Mouse (Mus musculus) thymus, postnatal 4 days (tissue): ENCODE results near the gene Erc2.
"Not testable (repeated sequence)": the region's sequence is repeated elsewhere in the genome, so short reads cannot be mapped to it uniquely, and the experiment has no call there.

Experiments used
- DNase-seq: peaks from one replicate; pipeline ENCODE4 v3.0.0; 2021

Erc2 gene

GRCm38 (mm10) chr14:27837601-27838105 lies 215.4 kb downstream of the Erc2 start:
- DNase-seq = no peak

DNA sequence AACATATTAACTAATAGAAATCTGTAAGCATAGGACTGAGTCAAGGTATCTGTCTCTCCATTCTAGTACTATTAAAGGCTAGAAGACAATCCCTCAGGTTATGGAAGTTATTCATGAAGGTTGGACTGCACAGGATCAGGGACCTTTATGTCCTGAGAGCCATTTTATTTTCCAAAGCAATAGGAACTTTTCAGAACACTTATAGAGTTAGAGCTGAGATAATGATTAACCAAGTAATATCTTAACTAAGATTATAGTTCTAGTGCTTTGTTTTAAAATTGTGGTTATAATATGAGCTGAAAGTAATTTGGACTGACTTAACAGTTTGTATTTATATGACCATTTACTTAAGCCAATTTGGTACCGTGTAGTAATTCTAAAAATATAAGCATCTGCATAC lies 217.9 kb downstream of the Erc2 start:
- DNase-seq = no peak

DNA sequence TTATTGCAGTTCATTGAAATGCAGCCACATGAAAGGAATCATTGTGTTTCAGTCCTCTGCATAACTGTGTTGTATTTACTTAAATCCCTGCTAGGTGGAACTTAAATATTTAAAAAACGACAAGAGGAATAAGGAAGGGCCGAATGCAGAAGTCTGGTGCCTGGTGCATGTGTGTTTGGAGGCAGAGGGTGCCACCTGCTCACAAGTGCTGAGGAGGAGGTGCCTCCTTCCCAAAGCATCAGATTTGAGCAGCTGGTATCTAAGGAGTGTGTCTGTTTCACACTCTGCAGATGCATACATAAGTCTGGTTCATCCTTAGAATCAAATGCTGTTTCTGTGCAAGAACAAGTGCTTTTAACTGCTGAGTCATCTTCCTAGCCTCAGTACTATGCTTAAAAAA lies 224.6 kb downstream of the Erc2 start:
- no peak for DNase-seq

- no peak for DNase-seq
Observed at GRCm38 (mm10) chr14:27847291-27847690, 225.1 kb downstream of the Erc2 start.

DNA sequence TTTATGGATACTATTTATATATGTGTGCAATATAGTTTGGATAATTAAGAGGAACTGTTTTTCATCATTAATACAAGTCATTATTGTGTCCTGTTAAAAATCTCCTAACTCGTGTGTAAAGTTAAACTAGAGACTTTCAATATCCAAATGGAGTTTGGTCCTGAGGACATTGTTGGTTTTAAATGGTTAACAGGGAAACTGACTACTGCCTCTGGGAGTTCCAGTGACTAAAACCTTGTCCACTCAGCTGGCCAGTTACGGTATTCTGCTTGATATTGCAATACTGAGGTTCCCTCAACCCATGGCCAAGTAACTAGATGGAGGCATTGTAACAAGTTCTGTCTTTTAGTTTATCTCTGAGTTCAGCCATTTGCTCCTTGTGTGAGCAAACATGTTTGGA lies 229.0 kb downstream of the Erc2 start:
- DNase-seq = no peak

- no peak for DNase-seq
Observed at GRCm38 (mm10) chr14:27852606-27853005, 230.4 kb downstream of the Erc2 start.

DNA sequence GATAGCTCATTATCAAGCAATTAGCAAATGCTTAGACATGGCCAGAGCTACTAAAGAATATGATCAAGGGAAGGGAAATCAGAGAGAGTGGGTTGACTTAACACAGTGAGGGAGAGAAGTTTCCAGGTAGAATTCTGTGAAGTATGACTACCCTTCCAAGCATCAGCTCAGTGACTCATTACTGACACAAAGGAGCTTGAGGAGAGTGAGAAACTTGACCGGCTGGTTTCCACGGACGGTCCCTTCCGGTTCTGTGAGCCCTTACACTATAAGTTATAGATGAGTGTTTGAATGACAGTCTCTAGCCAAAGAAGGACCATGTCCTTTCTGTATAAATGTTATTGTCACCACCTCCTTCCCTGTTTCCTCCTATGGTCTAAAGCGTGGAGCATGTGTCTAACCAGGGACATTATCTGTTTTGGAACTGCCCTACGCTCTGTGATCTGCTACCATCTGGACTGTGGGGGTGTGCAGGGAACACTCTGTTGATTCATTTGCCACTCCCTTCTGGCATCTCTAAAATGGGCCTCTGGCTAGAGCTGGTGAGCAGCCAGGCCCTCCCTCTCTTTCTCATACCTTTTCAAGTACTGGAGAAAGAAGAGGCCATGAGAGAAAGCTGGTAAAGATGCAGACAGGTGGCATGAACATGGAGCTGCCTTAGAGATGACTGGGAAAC lies 238.3 kb downstream of the Erc2 start:
- no peak for DNase-seq

GRCm38 (mm10) chr14:27862299-27862698 lies 240.1 kb downstream of the Erc2 start:
- DNase-seq = no peak

GRCm38 (mm10) chr14:27867386-27867785 lies 245.2 kb downstream of the Erc2 start:
- DNase-seq = no peak

DNA sequence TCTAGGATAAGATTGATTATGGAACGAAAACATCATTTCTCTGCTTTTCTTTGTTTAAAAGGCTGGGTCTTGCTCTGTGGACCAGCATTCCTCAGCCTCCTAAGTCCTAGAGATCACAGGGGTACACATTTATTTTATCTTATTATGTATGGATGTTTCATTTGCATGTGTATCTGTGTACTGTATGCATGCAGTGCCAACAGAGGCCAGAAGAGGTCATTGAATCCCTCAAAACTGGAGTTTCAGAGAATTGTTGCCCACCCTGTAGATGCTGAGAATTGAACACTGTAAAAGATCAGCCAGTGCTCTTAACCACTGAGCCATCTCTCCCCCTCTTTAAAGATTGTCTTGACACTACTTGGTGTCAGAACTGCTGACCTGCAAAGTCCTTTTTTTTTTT lies 251.4 kb downstream of the Erc2 start:
- DNase-seq = no peak

GRCm38 (mm10) chr14:27875991-27876411 lies 253.8 kb downstream of the Erc2 start:
- DNase-seq = no peak

GRCm38 (mm10) chr14:27881972-27882371 lies 259.7 kb downstream of the Erc2 start:
- DNase-seq = no peak

DNA sequence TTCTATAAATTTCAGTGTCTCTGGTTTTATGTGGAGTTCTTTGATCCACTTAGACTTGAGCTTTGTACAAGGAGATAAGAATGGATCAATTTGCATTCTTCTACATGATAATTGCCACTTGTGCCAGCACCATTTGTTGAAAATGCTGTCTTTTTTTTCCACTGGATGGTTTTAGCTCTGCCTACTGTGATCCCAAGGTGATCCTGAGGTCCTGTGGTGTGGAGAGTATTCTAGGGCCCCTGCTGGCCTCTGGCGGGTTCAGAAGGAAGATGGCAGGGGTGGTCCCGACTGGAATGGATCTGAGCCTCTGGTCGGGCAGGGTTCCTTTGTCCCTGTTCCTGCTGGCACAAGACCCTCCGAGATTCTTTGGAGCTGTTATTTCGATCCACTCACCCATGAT lies 264.1 kb downstream of the Erc2 start:
- not testable (repeated sequence) for DNase-seq

DNA sequence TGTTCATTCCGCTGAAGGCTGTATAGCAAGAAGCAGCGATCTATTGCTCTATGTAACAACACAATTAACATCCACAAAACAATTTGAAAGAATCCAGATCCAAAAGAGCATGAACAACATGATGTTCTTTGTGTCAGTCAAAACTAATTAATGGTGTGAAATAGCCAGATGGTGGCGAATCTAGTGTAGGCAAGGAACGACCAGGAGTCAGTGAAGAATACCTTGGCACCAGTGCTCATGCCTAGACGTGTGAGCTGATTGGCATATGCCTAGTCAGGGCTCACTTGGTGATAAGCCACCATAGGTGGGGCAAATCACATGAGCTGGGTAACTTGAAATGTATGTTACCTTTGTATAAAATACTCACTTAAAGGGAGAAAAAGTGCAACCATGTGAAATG lies 265.3 kb downstream of the Erc2 start:
- DNase-seq = no peak

- DNase-seq = no peak
Observed at GRCm38 (mm10) chr14:27889650-27890049, 267.4 kb downstream of the Erc2 start.

DNA sequence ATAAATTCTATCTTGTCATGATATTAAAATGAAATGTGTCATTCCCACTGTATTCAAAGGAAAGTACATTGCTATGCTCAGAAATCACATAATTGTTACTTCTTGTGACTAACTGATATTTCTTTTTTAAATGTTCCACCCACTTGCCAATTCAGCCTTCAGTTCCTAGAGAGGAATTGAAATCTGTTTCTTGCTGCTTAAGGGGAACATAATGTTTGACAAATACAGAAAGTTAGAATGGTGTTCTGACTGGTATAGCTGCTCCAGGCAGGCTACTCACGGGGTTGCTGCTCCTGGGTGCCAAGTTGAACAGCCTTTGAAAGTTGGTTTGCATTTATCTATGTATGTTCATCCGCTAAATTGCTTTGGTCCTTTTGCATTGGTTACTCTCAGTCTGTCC lies 270.2 kb downstream of the Erc2 start:
- no peak for DNase-seq

DNA sequence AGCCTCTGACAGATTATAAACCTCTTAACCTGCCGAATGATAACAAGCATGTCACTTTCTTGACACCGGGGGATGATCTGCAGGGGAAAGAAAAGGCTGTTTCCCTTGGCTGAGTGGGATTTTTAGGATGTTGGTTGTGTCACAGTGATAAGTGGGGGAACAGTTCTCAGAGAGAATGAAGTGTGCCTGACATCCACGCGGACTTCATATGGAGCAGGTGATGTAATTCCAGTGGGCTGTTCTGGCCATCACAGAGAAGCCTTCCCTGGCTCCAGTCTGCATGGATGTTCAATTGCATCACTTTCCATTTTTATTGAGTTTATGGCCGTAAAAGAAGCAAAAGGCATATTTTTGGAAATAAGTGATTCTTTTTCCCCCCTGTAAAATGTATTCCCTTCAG lies 279.5 kb downstream of the Erc2 start:
- DNase-seq = no peak

GRCm38 (mm10) chr14:27921656-27922373 lies 299.6 kb downstream of the Erc2 start:
- DNase-seq = no peak

DNA sequence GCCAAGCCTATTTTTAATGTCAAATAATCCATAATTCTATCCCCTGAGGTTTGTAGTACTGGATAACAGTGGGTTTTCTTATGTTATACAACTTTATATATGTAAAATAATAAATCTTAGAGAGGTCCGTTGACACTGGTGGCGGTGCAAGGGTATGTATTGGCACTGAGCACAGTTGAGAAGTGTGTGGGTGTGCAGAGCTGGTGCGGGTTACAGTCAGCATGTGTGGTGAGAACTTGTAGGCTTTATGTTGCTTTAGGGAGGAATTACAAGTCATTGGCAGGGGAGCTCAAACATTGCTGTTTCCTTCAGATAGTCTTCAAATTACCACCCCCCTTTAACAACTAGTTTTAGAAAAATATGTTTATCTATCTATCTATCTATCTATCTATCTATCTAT lies 305.1 kb downstream of the Erc2 start:
- no peak for DNase-seq

- DNase-seq = no peak
Observed at GRCm38 (mm10) chr14:27933533-27933932, 311.3 kb downstream of the Erc2 start.

- no peak for DNase-seq
Observed at GRCm38 (mm10) chr14:27935714-27936113, 313.5 kb downstream of the Erc2 start.

- no peak for DNase-seq
Observed at GRCm38 (mm10) chr14:27937922-27938321, 315.7 kb downstream of the Erc2 start.

DNA sequence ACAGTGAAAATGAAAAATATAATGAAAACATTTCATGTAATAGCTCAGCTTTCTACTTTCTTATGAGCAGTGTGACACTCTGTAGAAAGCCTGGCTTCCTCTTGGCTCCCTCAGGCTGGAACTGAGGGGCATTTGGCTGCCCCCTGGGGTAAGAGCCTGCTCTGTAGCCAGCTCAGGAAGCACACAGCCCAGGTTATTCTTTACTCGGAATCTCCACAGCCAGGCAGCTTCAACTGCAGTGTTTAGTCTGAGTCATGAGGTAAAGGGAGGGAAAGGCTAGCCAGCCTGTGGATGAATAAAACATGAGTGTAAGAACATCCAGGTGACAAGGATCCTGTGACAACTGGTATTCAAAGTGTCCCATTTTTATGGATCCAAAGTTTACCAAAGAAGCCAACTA lies 323.0 kb downstream of the Erc2 start:
- DNase-seq = no peak

GRCm38 (mm10) chr14:27946211-27946610 lies 324.0 kb downstream of the Erc2 start:
- DNase-seq = no peak

GRCm38 (mm10) chr14:27948391-27948790 lies 326.2 kb downstream of the Erc2 start:
- DNase-seq = peak; percentile 6
